Mouse (Mus musculus): ENCODE measurements at regions not wholly inside any gene's neighbourhood (a gene's known extent, or its start where the extent isn't known, plus 50 kb on each side); places are given as distances from the start of the nearest gene placed in this dataset.

DNA sequence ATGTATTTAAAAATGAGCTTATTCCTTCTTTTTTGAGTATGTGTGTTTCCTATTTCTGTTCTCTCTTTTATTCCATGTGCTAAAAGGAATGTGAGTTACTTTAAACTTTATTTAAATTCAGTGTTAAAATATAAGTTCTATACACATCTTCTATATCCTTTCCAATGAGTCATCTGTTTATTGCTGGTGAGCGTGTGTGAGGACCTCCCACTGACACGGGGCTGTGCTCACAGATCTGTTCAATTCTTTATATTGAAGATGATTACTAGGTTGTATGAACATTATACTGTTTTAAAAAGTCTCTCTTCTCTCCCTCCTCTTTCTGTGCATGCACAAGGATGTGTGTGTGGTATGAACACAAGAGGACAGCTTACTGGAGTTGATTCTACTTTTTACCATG, 55.3 kb upstream of the Dnajc19 start:
- Histone ChIP-seq H3K9ac (replicated peaks) (no peak overlapping the region), H3K4me3 (no peak overlapping the region), H3K36me3 (no peaks in the 10 kb centered on the region), H3K9me3 (no peaks in the 10 kb centered on the region), H3K27me3 (no peaks in the 10 kb centered on the region), H3K4me1 (no peaks in the 10 kb centered on the region), H3K4me2 (replicated peaks) (no peak overlapping the region), H3K27ac (replicated peaks) (no peak overlapping the region)
- no peak for ATAC-seq (replicated peaks)
- 84% methylated on average over 2 of the region's 2 CpGs for WGBS

Data from forebrain, embryonic 15.5 days (tissue).